Mouse (Mus musculus) cerebellum, postnatal 36 days (tissue): ENCODE measurements around the gene Cbx5.

Experiments
- DNase-seq, 2 experiments: peaks; one replicate each; pipeline ENCODE4 v3.0.0; 2021 to 2022; ENCODE audit warnings: mixed read lengths in 2 of 2

The Cbx5 gene

DNA sequence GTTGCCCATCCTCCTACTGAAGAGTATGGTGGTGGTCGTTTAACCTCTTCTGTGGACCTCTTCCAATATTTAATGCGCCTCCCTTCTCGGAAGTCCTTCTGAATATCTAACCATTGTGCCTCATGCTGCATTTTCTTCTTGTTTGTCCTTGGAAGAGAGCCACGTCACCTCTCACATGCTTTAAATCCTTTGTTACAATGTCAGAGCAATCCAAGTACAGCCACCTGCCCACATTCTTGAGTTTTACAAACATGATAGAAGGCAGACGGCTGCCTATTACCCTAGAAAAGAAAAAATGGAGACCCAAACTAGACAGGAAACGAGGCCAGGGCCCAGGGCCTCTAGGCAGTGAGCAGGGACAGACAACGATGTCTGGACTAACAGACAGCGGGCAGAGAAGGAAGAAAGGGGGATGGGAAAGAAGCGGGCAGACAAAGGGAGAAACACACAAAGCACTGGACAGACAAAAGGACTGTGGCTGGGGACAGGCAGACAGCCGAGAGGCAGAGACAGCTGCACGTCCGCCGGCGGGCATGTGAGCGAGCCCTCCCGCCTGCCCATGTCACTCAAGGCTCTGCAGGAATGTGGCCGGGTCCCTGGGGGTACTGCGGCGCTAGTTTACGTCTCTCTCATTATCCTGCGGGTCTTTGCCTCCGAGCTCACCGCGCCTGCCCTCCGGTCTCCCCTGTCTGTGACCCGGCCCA is 69.9 kb downstream of the Cbx5 start:
- DNase-seq, result no peak

- DNase-seq, result peak; percentile 27 to 32
Observed at GRCm38 (mm10) chr15:103168801-103169611, 70.6 kb downstream of the Cbx5 start.

DNA sequence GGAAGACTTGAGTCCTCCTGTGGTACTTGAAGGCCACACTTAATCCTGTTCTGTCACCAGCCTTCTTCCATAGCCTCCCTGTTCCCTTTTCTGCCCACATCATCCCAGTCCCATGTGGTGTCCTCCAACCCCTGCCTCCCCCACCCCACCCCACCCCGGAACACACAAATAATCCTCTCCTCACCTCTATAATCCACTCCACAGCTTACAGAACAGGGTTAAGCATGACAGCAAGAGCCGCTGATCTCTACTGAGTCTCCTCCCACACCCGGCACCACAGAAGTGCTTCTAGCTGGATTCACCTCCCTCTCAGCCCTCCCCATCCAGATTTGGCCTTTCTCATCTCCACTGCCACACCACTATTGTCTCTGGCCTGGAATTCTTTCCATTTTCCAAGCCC is 71.8 kb downstream of the Cbx5 start:
- DNase-seq, result no peak

DNA sequence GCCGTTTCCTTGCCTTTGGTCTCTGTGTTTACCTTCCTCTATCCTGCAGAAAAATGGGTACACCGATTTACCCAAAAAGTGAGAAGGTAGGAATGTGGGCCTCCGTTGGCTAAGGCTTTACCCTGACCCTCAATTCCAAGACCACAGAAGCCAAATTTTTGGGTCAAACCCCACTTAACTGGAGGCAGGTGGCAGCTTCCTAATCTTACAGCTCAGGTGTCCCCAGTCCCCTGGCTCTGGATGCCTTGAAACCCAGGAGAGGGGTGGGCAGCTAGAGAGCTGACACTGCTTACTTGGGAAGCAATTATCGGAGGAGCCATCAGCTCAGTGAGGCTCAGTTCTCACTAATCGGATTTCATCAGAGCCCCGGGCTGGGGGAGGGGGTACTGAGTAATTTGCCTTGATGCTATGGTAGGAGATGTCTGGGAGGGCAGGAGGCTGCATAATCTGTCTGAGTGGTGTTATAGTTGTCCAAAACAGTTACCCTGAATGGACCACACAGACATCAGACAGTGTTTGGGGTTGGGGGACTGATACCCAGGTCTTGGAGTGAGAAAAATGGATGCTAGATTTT is 72.5 kb downstream of the Cbx5 start, which contains the start of gene Smug1:
TSS of gene Smug1 (minus strand) at position 51 of the 574 bp plus-strand sequence.
- no peak for DNase-seq

GRCm38 (mm10) chr15:103165924-103166323 is 73.7 kb downstream of the Cbx5 start:
- no peak for DNase-seq

DNA sequence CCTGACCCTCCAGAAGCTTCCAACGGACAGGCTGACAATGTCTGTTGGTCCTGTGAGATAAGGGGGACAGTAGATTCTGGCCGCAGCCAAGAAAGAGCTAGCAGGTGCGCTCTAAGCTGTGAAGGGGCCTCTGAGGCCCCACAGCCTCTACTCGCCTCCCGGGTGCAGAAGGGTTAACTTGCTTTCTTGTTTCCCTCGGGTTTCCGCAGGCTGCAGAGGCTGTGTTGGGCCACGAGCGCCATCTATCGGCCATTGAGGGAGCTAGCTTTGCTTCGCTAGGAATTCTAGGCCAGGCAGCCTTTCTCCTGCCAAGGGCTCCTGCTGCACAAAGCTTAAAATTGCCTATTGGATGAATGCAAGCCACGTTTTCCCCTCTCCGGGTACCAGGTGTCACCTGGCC is 74.2 kb downstream of the Cbx5 start:
- peak; percentile 89 to 93 for DNase-seq

GRCm38 (mm10) chr15:103163182-103163919 is 76.3 kb downstream of the Cbx5 start:
- peak; percentile 91 to 92 for DNase-seq

- no peak for DNase-seq
Observed at GRCm38 (mm10) chr15:103157585-103157984, 82.0 kb downstream of the Cbx5 start.

GRCm38 (mm10) chr15:103156890-103157289 is 82.7 kb downstream of the Cbx5 start:
- DNase-seq, result no peak

- DNase-seq, result no peak
Observed at GRCm38 (mm10) chr15:103155366-103156321, 84.0 kb downstream of the Cbx5 start.

GRCm38 (mm10) chr15:103152890-103153610 is 86.6 kb downstream of the Cbx5 start:
- DNase-seq, result no peak

DNA sequence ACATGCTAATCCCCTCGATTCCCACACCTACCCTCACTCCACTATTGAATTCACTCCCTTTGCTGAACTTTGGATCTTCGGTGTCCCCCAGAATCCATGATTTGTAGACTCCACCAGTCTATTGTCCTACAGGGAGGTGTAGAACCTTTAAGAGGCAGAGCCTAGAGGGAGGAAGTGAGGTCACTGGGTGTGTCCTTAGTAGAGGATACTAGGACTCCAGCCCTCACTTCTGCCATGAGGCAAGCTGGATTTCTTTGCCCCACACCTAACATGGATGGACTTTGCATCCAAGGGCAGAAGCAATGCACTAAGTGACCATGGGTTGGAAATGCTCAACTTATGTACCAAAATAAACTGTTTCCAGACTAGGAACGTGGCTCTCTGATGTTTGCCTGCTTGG is 87.2 kb downstream of the Cbx5 start:
- DNase-seq, result no peak

DNA sequence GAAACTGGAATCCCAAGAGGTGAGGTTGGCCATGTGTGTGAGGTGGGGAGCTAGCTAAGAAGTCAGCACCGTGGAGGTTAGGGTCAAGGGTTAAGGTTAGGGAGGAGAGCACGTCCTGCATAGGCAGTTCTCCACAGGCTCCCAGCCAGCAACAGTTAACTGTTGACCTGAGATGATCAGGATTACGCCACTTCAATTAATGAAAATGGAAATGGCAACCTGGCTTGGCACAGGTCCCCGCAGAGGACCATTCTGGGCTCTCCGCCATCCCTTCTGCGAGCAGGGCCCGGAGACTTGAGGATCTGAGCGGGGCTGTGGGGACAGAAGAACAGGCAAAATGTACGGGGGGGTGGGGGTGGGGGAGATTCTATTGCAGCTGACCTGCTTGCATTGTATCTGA is 91.8 kb downstream of the Cbx5 start:
- no peak for DNase-seq

GRCm38 (mm10) chr15:103147422-103147690 is 92.3 kb downstream of the Cbx5 start:
- DNase-seq, result no peak

GRCm38 (mm10) chr15:103146627-103147421 is 92.8 kb downstream of the Cbx5 start:
- DNase-seq, result peak; percentile 43 to 48

GRCm38 (mm10) chr15:103145635-103146299 is 93.8 kb downstream of the Cbx5 start:
- DNase-seq, result no peak

DNA sequence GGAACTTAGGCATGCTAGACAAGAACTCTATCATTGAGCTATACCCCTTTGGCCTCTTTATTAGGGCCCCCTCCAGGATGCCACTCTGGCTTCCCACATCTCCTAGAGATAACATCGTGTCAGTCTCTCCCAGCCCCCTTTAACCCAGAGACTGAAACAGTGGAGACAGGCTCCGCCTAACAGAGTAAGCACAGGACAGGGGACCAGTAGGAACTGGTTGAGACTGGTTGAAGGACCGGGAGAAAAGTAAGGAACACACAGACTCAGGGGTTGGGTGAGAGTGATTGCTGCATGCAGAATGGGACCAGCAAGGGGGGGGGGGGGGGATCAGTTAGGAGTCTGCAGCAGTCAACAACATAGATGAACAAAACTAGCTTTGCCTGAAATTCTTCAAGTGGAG is 95.4 kb downstream of the Cbx5 start:
- DNase-seq, result no peak
